Mouse (Mus musculus): ENCODE measurements at regions not wholly inside any gene's neighbourhood (a gene's known extent, or its start where the extent isn't known, plus 50 kb on each side); places are given as distances from the start of the nearest gene placed in this dataset.

DNA sequence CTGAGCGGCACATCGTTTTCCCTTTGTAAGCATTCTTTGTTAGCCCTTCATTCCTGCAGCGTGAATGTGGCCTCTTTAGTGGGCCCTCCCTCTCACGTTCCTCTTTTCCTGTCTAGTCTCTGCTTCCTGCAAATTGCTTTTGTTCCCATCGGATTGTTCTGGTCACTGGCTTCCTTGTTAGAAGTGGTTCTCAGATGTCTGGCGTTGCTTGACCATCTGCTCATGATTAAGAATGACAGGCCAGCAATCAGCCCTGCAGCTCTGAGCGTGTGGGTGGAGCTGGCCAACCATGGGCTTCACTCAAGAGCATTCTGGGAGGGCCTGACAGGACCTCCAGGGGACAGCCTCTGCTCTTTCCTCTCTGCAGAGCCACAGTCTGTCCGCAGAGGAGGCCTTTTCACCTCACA is 297.5 kb downstream of the Eipr1 start:
- no peak for TF ChIP-seq CTCF (IDR thresholded peaks at IDR 0.05; ENCODE audit: borderline replicate concordance, control insufficient read depth, extremely low read depth, insufficient read depth, low read length, poor library complexity)
- no peak for TF ChIP-seq POLR2A (IDR thresholded peaks at IDR 0.05; ENCODE audit: control insufficient read depth, extremely low read depth, insufficient read depth, low read length, poor library complexity)

Data from thymus, adult 2 months (tissue).